Mouse (Mus musculus): ENCODE measurements around the gene BC107364.
"Not testable (repeated sequence)": the region's sequence is repeated elsewhere in the genome, so short reads cannot be mapped to it uniquely, and the experiment has no call there.

Gene BC107364

DNA sequence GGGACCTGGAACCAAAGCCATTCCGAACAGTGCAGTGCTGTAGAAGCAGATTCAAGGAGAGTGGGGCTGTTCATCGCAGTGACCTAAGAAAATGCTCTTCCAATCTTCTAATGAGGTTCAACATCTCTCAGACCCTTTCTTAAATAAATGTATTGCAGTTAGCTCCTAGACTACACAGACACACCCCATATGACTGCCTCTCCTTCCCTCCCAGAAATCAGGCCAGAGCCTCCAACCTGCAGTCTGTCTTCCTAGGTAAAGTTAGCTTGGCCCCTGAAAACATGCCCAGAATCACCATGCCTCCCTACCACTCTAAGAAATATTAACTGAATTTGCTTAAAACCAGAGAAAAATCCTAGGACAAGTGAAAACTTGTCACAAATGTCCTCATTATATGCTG is 33.3 kb upstream of the BC107364 start:
- DNase-seq: no peak

DNA sequence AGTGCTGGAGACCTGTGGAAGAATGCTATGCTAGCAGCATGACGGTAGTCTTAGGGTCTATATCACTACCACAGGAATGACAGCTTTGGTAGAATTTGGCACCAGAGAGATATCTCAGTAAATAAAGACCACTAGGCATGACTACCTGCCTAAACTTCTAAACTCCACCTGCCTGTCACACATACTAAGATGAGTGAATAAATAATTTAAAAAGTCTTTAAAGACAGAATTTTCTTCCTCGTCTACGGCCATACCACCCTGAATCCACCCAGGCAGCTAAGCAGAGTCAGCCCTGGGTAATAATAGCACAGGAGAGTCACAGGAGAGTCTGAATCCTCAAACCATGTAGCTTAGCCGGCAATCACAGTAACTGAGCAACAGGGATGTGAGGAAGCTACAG is 32.8 kb upstream of the BC107364 start:
- no peak for DNase-seq

GRCm38 (mm10) chr3:96483946-96484345 is 31.8 kb upstream of the BC107364 start:
- DNase-seq: no peak

DNA sequence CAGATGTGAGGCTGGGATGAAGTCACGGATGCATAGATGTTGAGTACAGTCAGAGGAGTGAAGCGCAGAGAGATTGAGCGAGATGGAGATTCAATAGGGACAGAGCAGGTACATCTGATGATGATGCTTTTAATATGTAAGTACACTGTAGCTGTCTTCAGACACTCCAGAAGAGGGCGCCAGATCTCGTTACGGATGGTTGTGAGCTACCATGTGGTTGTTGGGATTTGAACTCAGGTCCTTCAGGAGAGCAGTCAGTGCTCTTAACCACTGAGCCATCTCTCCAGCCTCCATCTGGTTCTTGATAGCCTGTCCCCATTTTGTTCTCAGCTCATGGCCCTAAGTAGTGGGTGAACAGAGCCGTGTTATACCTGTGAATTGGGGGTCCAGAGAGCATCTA is 30.9 kb upstream of the BC107364 start:
- DNase-seq: not testable (repeated sequence)

GRCm38 (mm10) chr3:96482451-96482850 is 30.3 kb upstream of the BC107364 start:
- DNase-seq: no peak

DNA sequence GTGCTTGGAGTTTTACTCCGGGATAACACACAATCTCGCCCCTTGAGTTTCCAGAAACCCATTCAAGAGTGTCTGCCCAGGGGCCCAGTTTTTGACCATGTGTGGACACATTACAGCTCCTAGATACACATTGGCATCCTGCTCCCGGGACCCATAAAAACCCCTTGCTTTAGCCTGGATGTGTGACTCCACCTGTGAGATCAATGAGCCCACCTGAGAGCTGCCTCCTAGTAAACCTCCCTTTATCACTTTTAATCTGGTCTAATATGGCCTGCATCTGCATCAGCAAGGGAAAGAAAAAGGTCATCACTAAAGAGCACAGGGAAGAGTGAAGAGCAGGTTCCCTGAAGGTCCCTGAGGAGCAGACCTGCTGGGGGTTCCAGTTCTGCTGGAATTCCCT is 29.8 kb upstream of the BC107364 start:
- DNase-seq: no peak

- no peak for DNase-seq
These were observed 28.7 kb upstream of the BC107364 start for GRCm38 (mm10) chr3:96480684-96481270.

DNA sequence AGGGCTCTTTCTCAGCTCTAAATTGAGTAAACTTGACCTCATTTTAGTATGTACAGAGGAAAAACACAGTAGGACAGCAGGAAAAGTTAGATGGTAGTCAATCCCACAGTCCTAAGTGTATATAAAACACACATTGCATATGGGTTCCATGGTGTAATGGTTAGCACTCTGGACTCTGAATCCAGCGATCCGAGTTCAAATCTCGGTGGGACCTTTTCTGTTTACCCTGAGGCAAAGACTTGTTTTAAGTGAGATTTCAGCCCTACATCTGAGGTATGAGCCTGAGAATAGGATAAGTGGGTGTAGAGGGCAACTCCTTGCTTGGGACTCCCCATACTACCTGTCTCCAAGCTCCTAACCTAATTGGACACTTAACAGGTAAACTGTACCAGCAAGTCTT is 27.1 kb upstream of the BC107364 start:
- no peak for DNase-seq

- no peak for DNase-seq
These were observed 25.5 kb upstream of the BC107364 start for GRCm38 (mm10) chr3:96477558-96477957.

DNA sequence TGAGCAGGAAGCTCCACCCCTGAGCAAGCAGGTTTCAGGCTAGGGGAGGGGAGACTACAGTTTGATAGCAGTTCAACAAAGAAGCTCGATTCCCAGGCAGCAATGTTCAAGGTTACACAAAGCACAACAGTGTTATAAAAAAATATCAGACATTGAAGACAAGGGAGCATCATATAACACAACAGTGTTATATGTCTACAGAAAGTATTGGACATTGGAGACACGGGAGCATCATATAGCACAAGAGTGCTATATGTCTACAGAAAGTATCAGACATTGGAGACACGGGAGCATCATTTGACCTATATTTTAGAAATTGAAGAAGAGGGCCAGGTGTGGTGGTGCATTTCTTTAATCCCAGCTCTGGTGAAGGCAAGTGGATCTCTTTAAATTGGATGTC is 25.0 kb upstream of the BC107364 start:
- DNase-seq: no peak

DNA sequence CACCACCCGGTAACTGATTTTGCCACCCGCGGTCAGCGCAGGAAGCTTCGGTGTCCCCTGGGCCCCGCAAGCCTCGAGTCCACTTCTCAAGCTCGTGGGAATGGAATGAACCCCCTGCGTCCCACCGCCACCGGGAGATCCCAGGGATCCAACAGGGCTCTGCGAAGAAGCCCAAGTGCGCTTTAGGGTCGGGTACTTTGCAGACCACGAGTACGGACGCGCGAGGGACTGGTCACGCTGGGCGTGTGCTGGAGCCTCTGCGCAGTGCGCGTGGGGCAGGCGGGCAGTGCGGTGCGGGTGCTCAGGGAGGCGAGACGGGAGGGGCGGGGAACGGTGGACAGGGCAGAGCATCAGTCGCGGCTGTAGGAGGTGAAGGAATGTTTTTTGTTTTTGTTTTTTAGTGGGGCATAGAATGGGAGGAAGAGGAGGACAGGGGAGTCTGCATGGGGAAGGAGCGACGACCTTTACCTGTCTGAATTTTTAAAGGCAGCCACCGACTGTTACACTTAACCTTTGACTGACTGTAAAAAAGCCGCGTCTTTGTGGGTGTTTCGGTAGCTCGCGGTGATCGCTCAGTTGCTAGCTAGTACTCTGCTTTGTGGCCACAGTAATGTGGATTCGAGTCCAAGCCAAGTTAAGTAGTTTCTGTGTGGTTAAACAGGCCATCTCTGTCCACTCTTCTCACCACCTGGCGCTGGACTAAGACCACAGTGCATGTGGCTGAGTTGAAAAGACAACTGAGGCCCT is 23.0 kb upstream of the BC107364 start:
- no peak for DNase-seq

GRCm38 (mm10) chr3:96473556-96473955 is 21.4 kb upstream of the BC107364 start:
- not testable (repeated sequence) for DNase-seq

GRCm38 (mm10) chr3:96472066-96472465 is 20.0 kb upstream of the BC107364 start:
- DNase-seq: no peak

DNA sequence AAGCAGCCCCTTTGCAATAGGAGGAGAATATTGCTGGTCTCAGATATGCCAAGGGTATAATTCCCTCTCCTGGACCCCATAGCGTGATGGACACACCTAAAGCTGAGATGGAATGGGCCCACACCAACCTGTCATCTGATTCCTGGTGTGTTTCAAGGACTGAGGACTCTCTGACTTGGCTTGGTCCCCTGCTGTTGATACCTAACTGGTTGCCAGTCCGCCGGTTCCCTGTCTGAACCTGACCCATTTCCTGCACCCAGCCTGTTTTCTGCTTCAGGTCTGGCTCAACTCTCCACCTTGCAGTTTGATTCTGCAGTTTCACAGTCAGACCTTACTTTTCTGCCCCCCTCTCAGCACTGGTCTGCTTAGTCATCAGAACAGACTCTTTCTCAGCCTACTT is 17.5 kb upstream of the BC107364 start:
- DNase-seq: no peak

GRCm38 (mm10) chr3:96468335-96468734 is 16.2 kb upstream of the BC107364 start:
- not testable (repeated sequence) for DNase-seq

DNA sequence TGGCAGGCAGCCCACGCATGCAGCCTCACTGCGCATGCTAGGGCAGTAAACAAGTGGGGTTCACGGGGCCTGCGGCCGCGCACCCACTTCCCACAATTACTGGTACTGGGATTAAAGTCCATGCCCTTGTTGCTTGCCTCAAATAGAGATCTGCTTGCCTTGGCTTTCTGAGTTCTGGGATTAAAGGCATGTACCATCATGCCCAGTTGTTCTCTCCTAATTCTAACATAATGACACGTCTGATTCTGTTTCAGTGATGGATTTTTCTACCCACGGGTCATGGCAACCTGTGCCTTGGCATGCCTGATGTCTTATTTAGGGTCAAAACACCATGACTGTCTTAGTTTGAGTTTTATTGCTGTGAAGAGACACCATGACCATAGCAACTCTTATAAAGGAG is 15.5 kb upstream of the BC107364 start:
- no peak for DNase-seq

DNA sequence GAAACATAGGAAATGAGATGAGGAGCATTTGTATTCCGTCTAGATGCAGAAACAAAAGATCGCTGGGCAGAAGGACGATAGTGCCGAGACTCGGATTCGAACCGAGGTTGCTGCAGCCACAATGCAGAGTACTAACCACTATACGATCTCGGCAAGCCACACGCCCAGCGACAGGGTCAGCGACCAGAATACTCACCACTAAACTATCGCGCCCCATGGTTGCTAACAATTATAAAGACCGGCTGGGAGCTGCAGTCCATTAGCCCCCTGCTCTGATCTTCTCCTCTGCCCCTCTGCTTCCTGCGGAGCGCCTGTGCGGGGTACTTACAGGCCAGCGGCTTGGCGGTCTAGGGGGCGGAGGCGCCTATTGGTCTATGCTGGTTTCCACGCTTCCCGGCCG is 11.8 kb upstream of the BC107364 start:
- no peak for DNase-seq

DNA sequence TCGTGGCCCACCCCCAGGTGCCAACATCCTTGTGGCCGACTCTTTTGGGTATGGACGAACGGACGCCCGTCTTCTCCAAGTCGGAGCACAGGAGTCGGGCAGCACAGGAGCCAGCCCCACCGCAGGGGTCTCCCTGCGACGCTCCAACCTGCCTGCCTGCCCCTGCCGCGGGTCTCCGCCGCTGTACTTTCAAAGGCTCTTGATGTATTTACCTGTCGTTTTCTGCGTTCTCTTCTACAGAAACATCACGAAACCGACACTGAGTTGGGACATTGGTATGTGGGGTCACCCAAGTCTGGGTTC is 8.4 kb upstream of the BC107364 start:
- DNase-seq: not testable (repeated sequence)

DNA sequence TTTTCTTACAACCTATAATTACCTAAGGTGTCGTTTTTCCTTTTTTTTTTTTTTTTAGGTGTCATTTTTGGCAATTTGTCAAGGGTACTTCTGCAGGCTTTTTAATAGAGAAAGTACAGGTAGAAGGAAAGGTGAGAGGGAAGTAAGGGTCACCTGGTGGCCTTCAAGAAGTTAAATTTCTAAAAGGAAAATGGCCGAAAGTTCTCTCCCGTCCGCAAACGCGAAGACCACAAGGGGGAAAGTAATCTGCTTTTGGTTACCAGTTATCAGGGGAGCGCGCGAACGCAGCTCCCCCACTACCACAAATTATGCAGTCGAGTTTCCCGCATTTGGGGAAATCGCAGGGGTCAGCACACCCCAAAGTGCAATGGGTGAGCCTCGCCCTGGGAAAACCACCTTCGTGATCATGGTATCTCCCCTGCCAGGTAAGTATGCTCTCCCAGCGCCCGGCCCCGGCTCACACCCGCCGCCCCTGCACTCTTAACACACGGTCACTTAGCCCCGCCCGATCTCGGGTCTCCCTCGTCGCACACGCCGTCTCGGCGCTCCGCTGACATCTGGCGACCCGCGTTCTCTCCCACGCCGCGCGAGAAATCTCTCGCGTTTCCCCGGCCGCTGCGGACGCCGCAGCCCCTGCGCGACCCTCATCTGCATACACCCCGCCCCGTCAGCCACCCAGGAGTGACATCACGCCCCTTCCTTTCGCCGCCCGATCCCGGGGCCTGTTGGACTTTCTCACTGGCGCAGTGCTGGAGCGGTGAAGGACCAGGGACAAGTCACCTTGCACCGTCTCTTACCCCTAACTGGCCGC is 7.9 kb upstream of the BC107364 start:
- DNase-seq: not testable (repeated sequence)

- not testable (repeated sequence) for DNase-seq
These were observed 6.9 kb upstream of the BC107364 start for GRCm38 (mm10) chr3:96458886-96459439.

GRCm38 (mm10) chr3:96458008-96458407 is 5.9 kb upstream of the BC107364 start:
- not testable (repeated sequence) for DNase-seq

GRCm38 (mm10) chr3:96451181-96451737 is 847 bp downstream of the BC107364 start:
- not testable (repeated sequence) for DNase-seq

DNA sequence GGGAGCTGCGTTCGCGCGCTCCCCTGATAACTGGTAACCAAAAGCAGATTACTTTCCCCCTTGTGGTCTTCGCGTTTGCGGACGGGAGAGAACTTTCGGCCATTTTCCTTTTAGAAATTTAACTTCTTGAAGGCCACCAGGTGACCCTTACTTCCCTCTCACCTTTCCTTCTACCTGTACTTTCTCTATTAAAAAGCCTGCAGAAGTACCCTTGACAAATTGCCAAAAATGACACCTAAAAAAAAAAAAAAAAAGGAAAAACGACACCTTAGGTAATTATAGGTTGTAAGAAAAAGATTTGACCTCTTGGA is 1.6 kb downstream of the BC107364 start:
- not testable (repeated sequence) for DNase-seq

Data from thymus, postnatal 25 days (tissue).